Mouse (Mus musculus): ENCODE measurements around the gene Cep152. TPM values are rescaled to one million over a fixed set of nuclear protein-coding genes. Genes with fewer than 3 reads are reported as not detected.

The Cep152 gene
- total RNA-seq, 2 experiments from 2014 or later, result 2.6 TPM

GRCm38 (mm10) chr2:125628487-125628886, 3.6 kb upstream of the Cep152 start:
- no peak for DNase-seq (ENCODE audit: low spot score in 2 of 2)

- no peak for DNase-seq (ENCODE audit: low spot score in 2 of 2)
Measured at GRCm38 (mm10) chr2:125626536-125626935, 1.6 kb upstream of the Cep152 start.

- no peak for DNase-seq (ENCODE audit: low spot score in 2 of 2)
Measured at GRCm38 (mm10) chr2:125624127-125624685, 707 bp downstream of the Cep152 start.

GRCm38 (mm10) chr2:125623211-125623610, 1.7 kb downstream of the Cep152 start:
- no peak for DNase-seq (ENCODE audit: low spot score in 2 of 2)

GRCm38 (mm10) chr2:125620213-125620907, 4.6 kb downstream of the Cep152 start:
- no peak for DNase-seq (ENCODE audit: low spot score in 2 of 2)

GRCm38 (mm10) chr2:125615858-125616424, 9.0 kb downstream of the Cep152 start:
- DNase-seq (ENCODE audit: low spot score in 2 of 2), result no peak

- no peak for DNase-seq (ENCODE audit: low spot score in 2 of 2)
Measured at GRCm38 (mm10) chr2:125615440-125615839, 9.5 kb downstream of the Cep152 start.

GRCm38 (mm10) chr2:125606220-125606845, 18.6 kb downstream of the Cep152 start:
- no peak for DNase-seq (ENCODE audit: low spot score in 2 of 2)

- DNase-seq (ENCODE audit: low spot score in 2 of 2), result peak; percentile 52 to 55
Measured at GRCm38 (mm10) chr2:125604646-125605045, 20.3 kb downstream of the Cep152 start.

- no peak for DNase-seq (ENCODE audit: low spot score in 2 of 2)
Measured at GRCm38 (mm10) chr2:125602970-125603369, 21.9 kb downstream of the Cep152 start.

GRCm38 (mm10) chr2:125598958-125599357, 26.0 kb downstream of the Cep152 start:
- no peak for DNase-seq (ENCODE audit: low spot score in 2 of 2)

GRCm38 (mm10) chr2:125598251-125598650, 26.7 kb downstream of the Cep152 start:
- no peak for DNase-seq (ENCODE audit: low spot score in 2 of 2)

GRCm38 (mm10) chr2:125594786-125595185, 30.1 kb downstream of the Cep152 start:
- no peak for DNase-seq (ENCODE audit: low spot score in 2 of 2)

GRCm38 (mm10) chr2:125594072-125594471, 30.8 kb downstream of the Cep152 start:
- no peak for DNase-seq (ENCODE audit: low spot score in 2 of 2)

GRCm38 (mm10) chr2:125591895-125592294, 33.0 kb downstream of the Cep152 start:
- DNase-seq (ENCODE audit: low spot score in 2 of 2), result no peak

GRCm38 (mm10) chr2:125589287-125589686, 35.6 kb downstream of the Cep152 start:
- no peak for DNase-seq (ENCODE audit: low spot score in 2 of 2)

GRCm38 (mm10) chr2:125581081-125581480, 43.8 kb downstream of the Cep152 start:
- DNase-seq (ENCODE audit: low spot score in 2 of 2), result no peak

- DNase-seq (ENCODE audit: low spot score in 2 of 2), result no peak
Measured at GRCm38 (mm10) chr2:125577670-125578069, 47.2 kb downstream of the Cep152 start.

GRCm38 (mm10) chr2:125576498-125576897, 48.4 kb downstream of the Cep152 start:
- DNase-seq (ENCODE audit: low spot score in 2 of 2), result no peak

GRCm38 (mm10) chr2:125575766-125576165, 49.1 kb downstream of the Cep152 start:
- no peak for DNase-seq (ENCODE audit: low spot score in 2 of 2)

- no peak for DNase-seq (ENCODE audit: low spot score in 2 of 2)
Measured at GRCm38 (mm10) chr2:125563884-125564283, 61.0 kb downstream of the Cep152 start.

GRCm38 (mm10) chr2:125562407-125562806, 62.5 kb downstream of the Cep152 start:
- DNase-seq (ENCODE audit: low spot score in 2 of 2), result no peak
